Mouse (Mus musculus) intestine, embryonic 14.5 days (tissue): ENCODE measurements around the gene Ly6g5b. TPM values are rescaled to one million over a fixed set of nuclear protein-coding genes. Genes with fewer than 3 reads are reported as not detected.

Experiments used
- ATAC-seq: fragments of 200-750 bp; cut with Nextera tagmentation; replicated peaks from 2 replicates; pipeline ENCODE4 v1.8.0; 2017; ENCODE audit warnings: low read depth, moderate number of reproducible peaks, moderate TSS enrichment, moderate library complexity; ENCODE audit not compliant: low FRiP score, low TSS enrichment
- DNase-seq: peaks from one replicate; pipeline ENCODE4 v3.0.0-alpha.2; 2018; ENCODE audit warnings: low spot score
- H3K27ac ChIP-seq: fragments of 300-500 bp; sonication (generic); 2 replicates; pipeline ENCODE4 v1.5.1; 2014; ENCODE audit warnings: low read depth, mild to moderate bottlenecking, control low read depth
- H3K27me3 ChIP-seq: fragments of 300-500 bp; sonication (generic); replicated peaks from 2 replicates; pipeline ENCODE4 v1.6.1; 2014; ENCODE audit warnings: low read length, control low read depth; ENCODE audit not compliant: control insufficient read depth, insufficient read depth
- H3K36me3 ChIP-seq: fragments of 300-500 bp; sonication (generic); 2 replicates; pipeline ENCODE4 v1.6.1; 2014; ENCODE audit warnings: low read length, control low read depth; ENCODE audit not compliant: control insufficient read depth, insufficient read depth
- H3K4me1 ChIP-seq: fragments of 300-500 bp; sonication (generic); replicated peaks from 2 replicates; pipeline ENCODE4 v1.6.1; 2014; ENCODE audit warnings: low read length, control low read depth, mixed read lengths; ENCODE audit not compliant: control insufficient read depth, insufficient read depth
- H3K4me2 ChIP-seq: fragments of 300-500 bp; sonication (generic); 2 replicates; pipeline ENCODE4 v1.6.1; 2014; ENCODE audit warnings: low read length
- H3K4me3 ChIP-seq: fragments of 300-500 bp; sonication (generic); 2 replicates; pipeline ENCODE4 v1.5.1; 2014; ENCODE audit warnings: low read depth, low read length, control low read depth, mixed read lengths
- H3K9ac ChIP-seq: fragments of 300-500 bp; sonication (generic); 2 replicates; pipeline ENCODE4 v1.6.1; 2014; ENCODE audit warnings: mild to moderate bottlenecking, low read length
- H3K9me3 ChIP-seq: fragments of 300-500 bp; sonication (generic); 2 replicates; pipeline ENCODE4 v1.6.1; 2016; ENCODE audit warnings: low read length, control low read depth; ENCODE audit not compliant: control insufficient read depth
- WGBS: fragments of 180-500 bp; shearing (Covaris S2); extraction: QIAGEN DNeasy Blood & Tissue Kit; methylation state at CpG from one replicate; pipeline ENCODE4 v1.1.7; 2014; 5-methylcytosine and 5-hydroxymethylcytosine counted together
- polyA plus RNA-seq: library from polyadenylated mRNA; unstranded; fragments of >200 nt; fragmentation: Nextera tagmentation; extraction: Ambion mirVana; gene quantifications from 2 replicates; pipeline ENCODE4 v1.2.1, GENCODE M21; 2014

Gene Ly6g5b
- polyA plus RNA-seq, 1 experiment from 2014 or later: 0.64 TPM

DNA sequence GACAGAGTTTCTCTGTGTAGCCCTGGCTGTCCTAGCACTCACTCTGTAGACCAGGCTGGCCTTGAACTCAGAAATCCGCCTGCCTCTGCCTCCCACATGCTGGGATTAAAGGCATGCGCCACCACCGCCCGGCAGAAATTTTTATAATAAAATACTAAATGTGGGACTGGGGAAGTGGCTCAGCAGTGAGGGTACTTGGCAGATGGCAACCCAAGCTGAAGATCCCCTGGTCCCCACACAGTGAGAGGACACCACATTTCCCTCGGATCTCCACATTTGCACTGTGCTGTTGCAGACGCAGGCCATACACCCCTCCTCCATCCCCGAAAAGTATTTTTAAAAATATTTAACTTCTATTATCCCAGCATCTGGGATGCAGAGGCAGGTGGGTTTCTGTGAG is 18.3 kb upstream of the Ly6g5b start:
- peaks cover 13% of the 10 kb centered on the region for H3K4me1 ChIP-seq
- no peaks in the 10 kb centered on the region for H3K27me3 ChIP-seq
- DNase-seq (no peak), ATAC-seq (no peak)
- WGBS: 89% methylated on average over 7 of the region's 7 CpGs
- peaks cover 11% of the 10 kb centered on the region for H3K36me3 ChIP-seq
- H3K4me2 ChIP-seq: no peak overlapping the region
- no peak overlapping the region for H3K4me3 ChIP-seq
- H3K27ac ChIP-seq: no peak overlapping the region
- no peaks in the 10 kb centered on the region for H3K9me3 ChIP-seq
- no peak overlapping the region for H3K9ac ChIP-seq

DNA sequence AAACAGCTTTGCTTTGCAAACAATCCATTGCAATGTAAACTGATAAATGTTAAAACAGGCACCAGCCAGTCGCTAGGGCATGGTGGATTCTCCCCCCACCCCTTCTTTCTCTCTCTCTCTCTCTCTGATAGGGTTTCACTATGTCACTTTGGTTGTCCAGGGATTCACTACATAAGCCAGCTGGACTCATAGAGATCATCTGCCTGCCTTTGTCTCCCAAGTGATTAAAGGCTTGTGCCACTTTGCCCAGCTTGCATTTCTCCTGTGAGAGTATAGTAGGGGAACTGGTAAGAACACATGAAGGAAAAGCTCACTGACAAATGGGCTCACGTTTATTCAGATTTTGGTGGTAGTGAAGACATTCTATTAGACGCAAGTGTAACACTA is 16.9 kb upstream of the Ly6g5b start:
- Histone ChIP-seq H3K36me3 (peaks cover 12% of the 10 kb centered on the region; the same call in 1 of the 2 replicates), H3K4me3 (no peak overlapping the region), H3K27me3 (no peaks in the 10 kb centered on the region), H3K9me3 (no peaks in the 10 kb centered on the region), H3K27ac (no peak overlapping the region), H3K4me1 (peaks cover 11% of the 10 kb centered on the region), H3K9ac (no peak overlapping the region), H3K4me2 (no peak overlapping the region)
- WGBS: 63% methylated on average over 3 of the region's 3 CpGs
- ATAC-seq (no peak), DNase-seq (no peak)

DNA sequence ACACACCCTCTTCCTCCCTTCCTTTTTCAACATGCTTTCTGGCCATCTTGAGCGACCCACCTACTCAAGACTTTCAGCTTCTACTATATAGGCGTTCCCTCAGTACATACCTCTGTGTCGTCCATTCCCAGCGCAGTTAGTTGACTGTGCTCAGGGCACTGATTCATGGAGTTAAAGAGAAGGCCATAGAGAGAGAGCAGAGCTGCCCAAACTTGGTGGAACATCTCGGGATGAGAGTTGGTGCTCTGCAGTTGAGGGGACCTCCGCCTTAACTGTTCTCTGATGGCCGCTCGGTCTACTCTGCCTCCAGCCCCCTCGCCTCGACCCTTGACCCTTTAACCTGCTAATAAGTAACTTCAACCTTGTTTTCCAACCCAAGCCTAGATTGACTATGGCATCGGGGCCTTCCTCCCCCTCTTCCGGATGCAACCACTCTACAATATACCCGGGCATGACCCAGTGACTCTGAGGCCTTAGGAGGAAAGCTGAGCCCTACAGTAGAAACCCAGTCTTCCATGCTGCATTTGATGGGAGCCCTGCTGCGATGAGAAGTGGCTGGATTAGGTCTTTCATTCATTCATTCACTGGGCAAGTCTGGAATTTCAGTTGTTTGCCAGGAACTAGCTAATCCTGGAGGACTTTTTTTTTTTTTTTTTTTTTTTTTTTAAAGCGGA is 16.4 kb upstream of the Ly6g5b start, which contains the start of gene Apom:
Gene Apom, minus strand, starts transcription at position 551 of the 674 bp plus-strand sequence.
- no peak within 1 kb of the TSS for H3K9ac ChIP-seq
- 81% methylated on average over 15 of the region's 15 CpGs for WGBS
- H3K4me2 ChIP-seq: no peak within 1 kb of the TSS

GRCm38 (mm10) chr17:35131038-35131437 is 15.8 kb upstream of the Ly6g5b start:
- Histone ChIP-seq H3K27me3 (no peaks in the 10 kb centered on the region), H3K4me1 (peaks cover 6% of the 10 kb centered on the region), H3K9me3 (no peaks in the 10 kb centered on the region), H3K4me3 (no peak overlapping the region), H3K36me3 (peaks cover 12% of the 10 kb centered on the region; the same call in 1 of the 2 replicates), H3K27ac (no peak overlapping the region), H3K9ac (no peak overlapping the region), H3K4me2 (no peak overlapping the region)
- DNase-seq (no peak), ATAC-seq (no peak)
- 91% methylated on average over 8 of the region's 8 CpGs for WGBS

More for the DNA sequence above, 16.4 kb upstream of the Ly6g5b start, which contains the start of gene Apom:
- no peaks in the 10 kb centered on the region for H3K9me3 ChIP-seq
- H3K27ac ChIP-seq: no peak within 1 kb of the TSS
- H3K27me3 ChIP-seq: no peaks in the 10 kb centered on the region
- no peak for ATAC-seq
- peaks cover 12% of the 10 kb centered on the region; the same call in 1 of the 2 replicates for H3K36me3 ChIP-seq
- no peak within 1 kb of the TSS for H3K4me3 ChIP-seq
- no peak for DNase-seq
- H3K4me1 ChIP-seq: peaks cover 11% of the 10 kb centered on the region

DNA sequence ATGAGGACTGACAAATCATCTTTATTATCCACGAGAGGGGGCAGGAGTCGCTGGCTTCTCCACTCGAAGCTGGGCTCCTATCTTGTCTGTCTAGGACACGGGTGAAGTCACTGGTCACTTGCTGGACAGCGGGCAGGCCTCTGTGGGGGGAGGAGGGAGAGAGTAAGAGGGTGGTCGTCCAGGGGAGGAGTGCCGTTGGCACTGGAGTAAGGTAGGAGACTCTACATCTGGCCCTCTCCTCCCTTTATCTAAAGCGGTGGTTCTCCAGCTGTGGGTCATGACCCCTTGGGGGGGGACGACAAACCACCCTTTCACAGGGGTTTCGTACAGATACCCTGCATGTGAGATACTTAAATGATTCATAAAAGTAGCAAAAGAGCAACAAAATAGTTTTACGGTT is 13.8 kb upstream of the Ly6g5b start:
- no peak overlapping the region for H3K4me3 ChIP-seq
- 71% methylated on average over 11 of the region's 11 CpGs for WGBS
- no peak overlapping the region for H3K4me2 ChIP-seq
- no peaks in the 10 kb centered on the region for H3K9me3 ChIP-seq
- no peak for ATAC-seq
- H3K4me1 ChIP-seq: peaks cover 20% of the 10 kb centered on the region
- H3K9ac ChIP-seq: no peak overlapping the region
- DNase-seq: no peak
- H3K27me3 ChIP-seq: no peaks in the 10 kb centered on the region
- peaks cover 22% of the 10 kb centered on the region for H3K36me3 ChIP-seq
- H3K27ac ChIP-seq: no peak overlapping the region

DNA sequence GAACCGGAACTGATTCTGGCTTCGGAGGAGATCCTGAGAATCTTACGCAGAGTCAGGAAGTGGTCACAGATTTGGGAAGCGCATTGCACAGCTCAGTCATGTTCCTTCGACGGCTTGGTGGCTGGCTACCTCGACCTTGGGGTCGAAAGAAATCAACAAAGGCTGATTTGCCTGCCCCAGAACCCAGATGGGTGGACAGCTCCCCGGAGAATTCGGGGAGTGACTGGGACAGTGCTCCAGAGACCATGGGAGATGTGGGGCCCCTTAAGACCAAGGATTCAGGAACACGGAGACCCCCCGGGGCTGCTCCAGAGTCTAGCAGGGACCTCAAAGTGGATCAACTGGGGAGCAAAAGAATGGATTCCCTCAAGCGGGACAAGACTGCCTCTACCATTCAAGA is 11.8 kb upstream of the Ly6g5b start:
- H3K27me3 ChIP-seq: no peaks in the 10 kb centered on the region
- H3K4me3 ChIP-seq: peak overlapping the region; percentile 69
- ATAC-seq: no peak
- peaks cover 27% of the 10 kb centered on the region for H3K36me3 ChIP-seq
- H3K27ac ChIP-seq: peak overlapping the region; percentile 85; the same call in 1 of the 2 replicates
- peak overlapping the region; percentile 80 for H3K4me2 ChIP-seq
- DNase-seq: no peak
- peaks cover 25% of the 10 kb centered on the region for H3K4me1 ChIP-seq
- H3K9me3 ChIP-seq: no peaks in the 10 kb centered on the region
- 67% methylated on average over 13 of the region's 13 CpGs for WGBS
- peak overlapping the region; percentile 74 for H3K9ac ChIP-seq

- Histone ChIP-seq H3K36me3 (peaks cover 27% of the 10 kb centered on the region), H3K27me3 (no peaks in the 10 kb centered on the region), H3K27ac (peak within 1 kb of the TSS; percentile 85), H3K9ac (peak within 1 kb of the TSS; percentile 74), H3K4me3 (peak within 1 kb of the TSS; percentile 69), H3K9me3 (no peaks in the 10 kb centered on the region), H3K4me2 (peak within 1 kb of the TSS; percentile 80), H3K4me1 (peaks cover 25% of the 10 kb centered on the region)
- WGBS: under 1% methylated on average over 36 of the region's 36 CpGs
- DNase-seq: peak; percentile 83
- ATAC-seq: peak; percentile 48
Measured at GRCm38 (mm10) chr17:35126206-35126611, 11.0 kb upstream of the Ly6g5b start, which contains the start of gene D17H6S53E. D17H6S53E (plus strand) TSS chr17:35126373.

- no peak for DNase-seq
Measured at GRCm38 (mm10) chr17:35125578-35125977, 10.3 kb upstream of the Ly6g5b start.

GRCm38 (mm10) chr17:35125081-35125480 is 9.9 kb upstream of the Ly6g5b start:
- H3K4me1 ChIP-seq: peaks cover 30% of the 10 kb centered on the region
- peaks cover 22% of the 10 kb centered on the region for H3K36me3 ChIP-seq
- no peak for DNase-seq
- no peak overlapping the region for H3K9ac ChIP-seq
- H3K4me3 ChIP-seq: no peak overlapping the region
- no peaks in the 10 kb centered on the region for H3K27me3 ChIP-seq
- 95% methylated on average over 1 of the region's 1 CpGs for WGBS
- no peaks in the 10 kb centered on the region for H3K9me3 ChIP-seq
- H3K27ac ChIP-seq: no peak overlapping the region
- H3K4me2 ChIP-seq: peak overlapping the region; percentile 80; the same call in 1 of the 2 replicates
- no peak for ATAC-seq

More at GRCm38 (mm10) chr17:35125578-35125977, 10.3 kb upstream of the Ly6g5b start:
- ATAC-seq: no peak
- no peaks in the 10 kb centered on the region for H3K9me3 ChIP-seq
- H3K4me3 ChIP-seq: peak overlapping the region; percentile 69
- H3K27ac ChIP-seq: peak overlapping the region; percentile 85
- WGBS: 20% methylated on average over 6 of the region's 6 CpGs
- peak overlapping the region; percentile 80 for H3K4me2 ChIP-seq
- H3K9ac ChIP-seq: peak overlapping the region; percentile 74
- no peaks in the 10 kb centered on the region for H3K27me3 ChIP-seq
- peaks cover 25% of the 10 kb centered on the region for H3K4me1 ChIP-seq
- peaks cover 25% of the 10 kb centered on the region for H3K36me3 ChIP-seq
